Mouse (Mus musculus) hindbrain, embryonic 16.5 days (tissue): ENCODE data around the gene Slc13a3. TPM values are rescaled to one million over a fixed set of nuclear protein-coding genes. Genes with fewer than 3 reads are reported as not detected.
A peak's percentile ranks its signal among the peaks of the same experiment; 100 is the strongest.

Experiments used
- ATAC-seq: fragments of 200-750 bp; cut with Nextera tagmentation; 2 replicates; pipeline ENCODE4 v1.8.0; 2017; ENCODE audit warnings: moderate TSS enrichment, moderate library complexity
- H3K27ac ChIP-seq: fragments of 300-500 bp; sonication (generic); 2 replicates; pipeline ENCODE4 v1.5.1; 2014; ENCODE audit warnings: low read depth, mild to moderate bottlenecking, control low read depth, low read length, moderate library complexity
- H3K27me3 ChIP-seq: fragments of 300-500 bp; sonication (generic); replicated peaks from 2 replicates; pipeline ENCODE4 v1.6.1; 2014; ENCODE audit warnings: low read length; ENCODE audit not compliant: control insufficient read depth, insufficient read depth
- H3K36me3 ChIP-seq: fragments of 300-500 bp; sonication (generic); 2 replicates; pipeline ENCODE4 v1.6.1; 2014; ENCODE audit warnings: mild to moderate bottlenecking, low read length, moderate library complexity, mixed read lengths; ENCODE audit not compliant: control insufficient read depth, insufficient read depth
- H3K4me1 ChIP-seq: fragments of 300-500 bp; sonication (generic); 2 replicates; pipeline ENCODE4 v1.6.1; 2014; ENCODE audit warnings: low read depth, low read length; ENCODE audit not compliant: control insufficient read depth, insufficient read depth
- H3K4me2 ChIP-seq: fragments of 300-500 bp; sonication (generic); 2 replicates; pipeline ENCODE4 v1.6.1; 2014; ENCODE audit warnings: mild to moderate bottlenecking, low read length, control low read depth, moderate library complexity
- H3K4me3 ChIP-seq: fragments of 300-500 bp; sonication (generic); 2 replicates; pipeline ENCODE4 v1.5.1; 2014; ENCODE audit warnings: mild to moderate bottlenecking, low read length, control low read depth, moderate library complexity
- H3K9ac ChIP-seq: fragments of 300-500 bp; sonication (generic); 2 replicates; pipeline ENCODE4 v1.6.1; 2014; ENCODE audit warnings: low read depth, mild to moderate bottlenecking, control low read depth, low read length, moderate library complexity
- H3K9me3 ChIP-seq: fragments of 300-500 bp; sonication (generic); 2 replicates; pipeline ENCODE4 v1.6.1; 2014; ENCODE audit warnings: mild to moderate bottlenecking, low read length, moderate library complexity; ENCODE audit not compliant: control insufficient read depth
- WGBS: fragments of 180-500 bp; shearing (Covaris S2); extraction: QIAGEN DNeasy Blood & Tissue Kit; methylation state at CpG from one replicate; pipeline ENCODE4 v1.1.7; 2014; 5-methylcytosine and 5-hydroxymethylcytosine counted together
- polyA plus RNA-seq: library from polyadenylated mRNA; unstranded; fragments of >200 nt; fragmentation: Nextera tagmentation; extraction: Ambion mirVana; gene quantifications from 2 replicates; pipeline ENCODE4 v1.2.1, GENCODE M21; 2015

Gene Slc13a3
- polyA plus RNA-seq, 1 experiment from 2014 or later = 11.7 TPM

- ATAC-seq = no peak
Measured at GRCm38 (mm10) chr2:165389299-165389952, 83.6 kb downstream of the Slc13a3 start.

GRCm38 (mm10) chr2:165387844-165388495 is 85.1 kb downstream of the Slc13a3 start, which contains the start of gene Zfp334:
Zfp334 (minus strand) TSS chr2:165388259.
- WGBS = under 1% methylated on average over 40 of the region's 40 CpGs
- Histone ChIP-seq H3K9me3 (no peaks in the 10 kb centered on the region), H3K4me3 (peak within 1 kb of the TSS; percentile 81)

More at GRCm38 (mm10) chr2:165389299-165389952, 83.6 kb downstream of the Slc13a3 start:
- Histone ChIP-seq H3K4me1 (peaks cover 7% of the 10 kb centered on the region), H3K27me3 (no peaks in the 10 kb centered on the region), H3K4me2 (no peak overlapping the region), H3K27ac (no peak overlapping the region), H3K36me3 (peaks cover 12% of the 10 kb centered on the region), H3K9me3 (no peaks in the 10 kb centered on the region), H3K4me3 (no peak overlapping the region), H3K9ac (no peak overlapping the region)
- WGBS = 86% methylated on average over 6 of the region's 6 CpGs

GRCm38 (mm10) chr2:165387370-165387769 is 85.7 kb downstream of the Slc13a3 start:
- Histone ChIP-seq H3K9me3 (no peaks in the 10 kb centered on the region), H3K27me3 (no peaks in the 10 kb centered on the region), H3K36me3 (peaks cover 30% of the 10 kb centered on the region), H3K27ac (peak overlapping the region; percentile 85), H3K4me3 (peak overlapping the region; percentile 81), H3K9ac (peak overlapping the region; percentile 94), H3K4me1 (peaks cover 7% of the 10 kb centered on the region), H3K4me2 (peak overlapping the region; percentile 76)
- no peak for ATAC-seq
- WGBS = 5% methylated on average over 4 of the region's 4 CpGs

More at GRCm38 (mm10) chr2:165387844-165388495, 85.1 kb downstream of the Slc13a3 start, which contains the start of gene Zfp334:
- H3K9ac ChIP-seq = peak within 1 kb of the TSS; percentile 94
- H3K4me2 ChIP-seq = peak within 1 kb of the TSS; percentile 76
- H3K27ac ChIP-seq = peak within 1 kb of the TSS; percentile 85
- H3K27me3 ChIP-seq = no peaks in the 10 kb centered on the region
- peaks cover 7% of the 10 kb centered on the region for H3K4me1 ChIP-seq
- H3K36me3 ChIP-seq = peaks cover 24% of the 10 kb centered on the region
- peak; percentile 93 for ATAC-seq

GRCm38 (mm10) chr2:165380050-165380449 is 93.0 kb downstream of the Slc13a3 start:
- 97% methylated on average over 25 of the region's 25 CpGs for WGBS
- Histone ChIP-seq H3K4me3 (no peak overlapping the region), H3K27me3 (no peaks in the 10 kb centered on the region), H3K9me3 (peaks cover 15% of the 10 kb centered on the region), H3K4me2 (no peak overlapping the region), H3K27ac (no peak overlapping the region), H3K36me3 (peaks cover 57% of the 10 kb centered on the region), H3K9ac (no peak overlapping the region), H3K4me1 (no peaks in the 10 kb centered on the region)
- no peak for ATAC-seq

- Histone ChIP-seq H3K9me3 (peaks cover 10% of the 10 kb centered on the region), H3K4me2 (no peak overlapping the region), H3K27ac (no peak overlapping the region), H3K4me3 (no peak overlapping the region), H3K9ac (no peak overlapping the region), H3K27me3 (no peaks in the 10 kb centered on the region), H3K36me3 (peaks cover 28% of the 10 kb centered on the region), H3K4me1 (no peaks in the 10 kb centered on the region)
- 73% methylated on average over 4 of the region's 4 CpGs for WGBS
- no peak for ATAC-seq
Measured at GRCm38 (mm10) chr2:165376001-165376400, 97.0 kb downstream of the Slc13a3 start.

- H3K9ac ChIP-seq = no peak overlapping the region
- peaks cover 5% of the 10 kb centered on the region for H3K9me3 ChIP-seq
- no peak for ATAC-seq
- 67% methylated on average over 5 of the region's 5 CpGs for WGBS
- peaks cover 22% of the 10 kb centered on the region for H3K36me3 ChIP-seq
- no peaks in the 10 kb centered on the region for H3K27me3 ChIP-seq
- H3K4me1 ChIP-seq = no peaks in the 10 kb centered on the region
- no peak overlapping the region for H3K4me3 ChIP-seq
- H3K4me2 ChIP-seq = no peak overlapping the region
- H3K27ac ChIP-seq = no peak overlapping the region
Measured at GRCm38 (mm10) chr2:165375478-165375877, 97.6 kb downstream of the Slc13a3 start.

- 29% methylated on average over 3 of the region's 3 CpGs for WGBS
- peak overlapping the region; percentile 34 for H3K4me2 ChIP-seq
- H3K36me3 ChIP-seq = peaks cover 6% of the 10 kb centered on the region; the same call in 1 of the 2 replicates
- H3K27me3 ChIP-seq = no peaks in the 10 kb centered on the region
- H3K9me3 ChIP-seq = no peaks in the 10 kb centered on the region
- H3K4me1 ChIP-seq = peaks cover 5% of the 10 kb centered on the region
- H3K27ac ChIP-seq = no peak overlapping the region
- ATAC-seq = no peak
- no peak overlapping the region for H3K9ac ChIP-seq
- H3K4me3 ChIP-seq = no peak overlapping the region
Measured at GRCm38 (mm10) chr2:165371066-165371465, 102.0 kb downstream of the Slc13a3 start.

- Histone ChIP-seq H3K9ac (no peak overlapping the region), H3K27me3 (no peaks in the 10 kb centered on the region), H3K36me3 (peaks cover 6% of the 10 kb centered on the region; the same call in 1 of the 2 replicates), H3K4me3 (no peak overlapping the region), H3K9me3 (no peaks in the 10 kb centered on the region), H3K4me1 (peaks cover 5% of the 10 kb centered on the region), H3K4me2 (no peak overlapping the region), H3K27ac (no peak overlapping the region)
- ATAC-seq = no peak
- WGBS = 85% methylated on average over 3 of the region's 3 CpGs
Measured at GRCm38 (mm10) chr2:165370348-165370747, 102.7 kb downstream of the Slc13a3 start.

GRCm38 (mm10) chr2:165368496-165368895 is 104.5 kb downstream of the Slc13a3 start, which contains the start of gene Zfp663:
Zfp663 (minus strand) TSS chr2:165368729.
- peak; percentile 41 for ATAC-seq
- H3K9ac ChIP-seq = peak within 1 kb of the TSS; percentile 76
- H3K4me1 ChIP-seq = peaks cover 5% of the 10 kb centered on the region
- no peaks in the 10 kb centered on the region for H3K9me3 ChIP-seq
- 0% methylated on average over 27 of the region's 27 CpGs for WGBS
- no peaks in the 10 kb centered on the region for H3K27me3 ChIP-seq
- H3K36me3 ChIP-seq = no peaks in the 10 kb centered on the region
- peak within 1 kb of the TSS; percentile 86 for H3K4me2 ChIP-seq
- H3K4me3 ChIP-seq = peak within 1 kb of the TSS; percentile 50
- peak within 1 kb of the TSS; percentile 76 for H3K27ac ChIP-seq
